Mouse (Mus musculus): Measurements from ENCODE around the gene Gm6337. TPM values are rescaled to one million over a fixed set of nuclear protein-coding genes. Genes with fewer than 3 reads are reported as not detected.

Gene Gm6337
- not detected for polyA plus RNA-seq (2014; fragmentation: Illumina TruSeq; extraction: RNeasy Lipid Tissue Mini Kit (QIAGEN cat#74804); ENCODE audit: low read depth, low replicate concordance)

GRCm38 (mm10) chr14:6058167-6058566 is at the start of gene Gm6337:
Gene Gm6337, minus strand, starts transcription at chr14:6058267.

GRCm38 (mm10) chr14:6093842-6094241 is 35.8 kb upstream of the Gm6337 start, which contains the start of gene Gm8206:
Gene Gm8206, minus strand, starts transcription at chr14:6093942.

Other genes with a start within 250 kb of the Gm6337 start
- gene Gm3424, start 227.9 kb downstream of the Gm6337 start, polyA plus RNA-seq (2014; fragmentation: Illumina TruSeq; extraction: RNeasy Lipid Tissue Mini Kit (QIAGEN cat#74804); ENCODE audit: low read depth, low replicate concordance): not detected
- gene Gm8237, start 177.9 kb downstream of the Gm6337 start, polyA plus RNA-seq (2014; fragmentation: Illumina TruSeq; extraction: RNeasy Lipid Tissue Mini Kit (QIAGEN cat#74804); ENCODE audit: low read depth, low replicate concordance): not detected
- not detected for gene Gm3248, start 96.5 kb downstream of the Gm6337 start, polyA plus RNA-seq (2014; fragmentation: Illumina TruSeq; extraction: RNeasy Lipid Tissue Mini Kit (QIAGEN cat#74804); ENCODE audit: low read depth, low replicate concordance)
- gene Gm3453, start 79.1 kb downstream of the Gm6337 start, polyA plus RNA-seq (2014; fragmentation: Illumina TruSeq; extraction: RNeasy Lipid Tissue Mini Kit (QIAGEN cat#74804); ENCODE audit: low read depth, low replicate concordance): not detected
- 0.53 TPM for gene Gm8206, start 35.7 kb upstream of the Gm6337 start, polyA plus RNA-seq (2014; fragmentation: Illumina TruSeq; extraction: RNeasy Lipid Tissue Mini Kit (QIAGEN cat#74804); ENCODE audit: low read depth, low replicate concordance)
- gene Gm3468, start 50.4 kb upstream of the Gm6337 start, polyA plus RNA-seq (2014; fragmentation: Illumina TruSeq; extraction: RNeasy Lipid Tissue Mini Kit (QIAGEN cat#74804); ENCODE audit: low read depth, low replicate concordance): not detected
- gene Gm3476, start 67.5 kb upstream of the Gm6337 start, polyA plus RNA-seq (2014; fragmentation: Illumina TruSeq; extraction: RNeasy Lipid Tissue Mini Kit (QIAGEN cat#74804); ENCODE audit: low read depth, low replicate concordance): not detected
- not detected for gene Gm21560, start 161.0 kb upstream of the Gm6337 start, polyA plus RNA-seq (2014; fragmentation: Illumina TruSeq; extraction: RNeasy Lipid Tissue Mini Kit (QIAGEN cat#74804); ENCODE audit: low read depth, low replicate concordance)
- 1.9 TPM for gene Gm3411, start 229.0 kb upstream of the Gm6337 start, polyA plus RNA-seq (2014; fragmentation: Illumina TruSeq; extraction: RNeasy Lipid Tissue Mini Kit (QIAGEN cat#74804); ENCODE audit: low read depth, low replicate concordance)
- gene Gm21103, start 246.6 kb upstream of the Gm6337 start, polyA plus RNA-seq (2014; fragmentation: Illumina TruSeq; extraction: RNeasy Lipid Tissue Mini Kit (QIAGEN cat#74804); ENCODE audit: low read depth, low replicate concordance): not detected